Mouse (Mus musculus) adrenal gland (tissue): ENCODE data around the gene Rgs6.

ENCODE experiments used
- intact Hi-C: fragments of 180-260 bp; cut with DNase I; formaldehyde crosslinking; loops from one replicate; pipeline ENCODE4 v1.15.1; 2025

Gene Rgs6

GRCm38 (mm10) chr12:82848304-82848872 is 260.3 kb downstream of the Rgs6 start:
- intact Hi-C loops, result no loop called here

- intact Hi-C loops, result no loop called here
These were observed 266.8 kb downstream of the Rgs6 start for GRCm38 (mm10) chr12:82854902-82855301.

- intact Hi-C loops, result no loop called here
These were observed 267.4 kb downstream of the Rgs6 start for GRCm38 (mm10) chr12:82855333-82856107.

DNA sequence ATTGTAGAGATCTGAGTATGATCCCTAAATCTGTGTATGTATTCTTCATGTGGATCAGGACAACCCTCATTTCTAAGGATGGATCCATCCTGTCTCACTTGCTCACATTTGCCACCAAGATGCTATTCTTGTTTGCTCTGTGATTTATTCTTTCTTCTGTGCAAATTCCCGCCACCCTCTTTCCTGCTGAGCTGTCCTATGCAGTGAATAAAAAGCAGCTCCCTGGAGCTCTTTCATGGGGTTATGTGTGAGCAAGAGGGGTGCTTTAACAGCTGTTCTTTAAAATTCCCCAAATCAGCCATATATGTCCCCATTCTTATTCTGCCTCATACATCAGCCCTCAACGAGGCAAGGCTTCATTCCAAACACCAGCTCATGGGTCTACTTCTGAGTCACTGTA is 277.6 kb downstream of the Rgs6 start:
- intact Hi-C loops, result no loop called here

DNA sequence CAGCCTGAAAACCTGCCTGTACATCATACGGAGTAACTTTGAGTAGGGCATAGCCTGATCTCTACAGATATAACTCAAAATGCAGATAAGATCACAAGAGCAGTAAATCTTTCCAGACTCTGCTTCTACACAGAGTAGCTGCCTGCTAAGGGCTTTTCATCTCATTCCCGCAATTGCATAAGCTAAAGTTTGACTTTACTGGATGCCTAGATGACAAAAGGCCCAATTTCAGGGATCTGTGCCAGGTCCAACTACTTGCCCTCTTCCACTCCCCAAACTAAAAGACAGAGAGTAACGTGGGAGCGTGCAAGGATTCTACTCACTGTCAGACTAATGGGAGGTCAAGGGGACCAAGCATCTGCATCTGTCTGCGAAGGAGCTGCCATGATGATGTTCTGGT is 292.6 kb downstream of the Rgs6 start:
- intact Hi-C loops, result no loop called here

GRCm38 (mm10) chr12:82883079-82883478 is 295.0 kb downstream of the Rgs6 start:
- intact Hi-C loops, result no loop called here

DNA sequence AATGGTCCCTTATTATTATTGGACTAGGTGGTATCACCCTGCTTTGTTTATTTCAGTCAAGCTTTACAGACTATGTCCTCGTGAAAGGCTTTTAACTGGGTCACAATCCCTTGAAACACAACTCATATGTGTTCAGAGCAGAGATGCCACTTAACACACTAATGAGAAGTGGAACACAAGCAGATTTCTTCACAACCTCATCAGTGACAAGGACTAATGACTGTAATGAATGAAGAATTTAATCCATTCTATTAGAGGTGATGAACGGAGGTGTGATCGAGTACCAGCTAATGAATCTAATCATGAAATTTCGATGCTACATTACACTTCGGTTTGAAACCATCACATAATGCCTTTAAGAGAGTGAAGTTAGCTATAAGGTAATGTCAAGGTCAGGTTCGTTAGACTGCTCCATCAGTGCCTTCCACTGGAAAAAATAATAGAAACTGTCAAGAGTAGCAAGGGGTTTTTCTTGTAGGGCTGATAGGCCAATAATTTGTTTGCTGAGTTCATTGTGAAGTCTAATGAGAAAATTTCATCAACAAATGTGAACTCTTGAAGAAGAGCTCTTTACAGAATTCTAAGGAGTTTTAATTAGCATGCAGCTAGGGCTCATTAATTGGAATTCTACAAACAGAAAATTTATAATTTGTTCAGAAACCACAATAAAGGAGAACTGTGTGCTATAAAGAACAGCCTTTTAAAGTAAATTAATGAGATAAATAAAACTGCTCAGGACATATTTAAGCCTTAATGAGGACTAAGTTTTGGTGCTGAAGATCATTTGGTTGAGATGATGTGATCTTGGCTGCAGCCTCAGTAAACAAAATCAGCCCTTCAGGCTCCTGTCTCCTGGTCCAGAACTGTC is 307.1 kb downstream of the Rgs6 start:
- intact Hi-C loops, result no loop called here

- intact Hi-C loops, result no loop called here
These were observed 317.7 kb downstream of the Rgs6 start for GRCm38 (mm10) chr12:82905773-82906172.

DNA sequence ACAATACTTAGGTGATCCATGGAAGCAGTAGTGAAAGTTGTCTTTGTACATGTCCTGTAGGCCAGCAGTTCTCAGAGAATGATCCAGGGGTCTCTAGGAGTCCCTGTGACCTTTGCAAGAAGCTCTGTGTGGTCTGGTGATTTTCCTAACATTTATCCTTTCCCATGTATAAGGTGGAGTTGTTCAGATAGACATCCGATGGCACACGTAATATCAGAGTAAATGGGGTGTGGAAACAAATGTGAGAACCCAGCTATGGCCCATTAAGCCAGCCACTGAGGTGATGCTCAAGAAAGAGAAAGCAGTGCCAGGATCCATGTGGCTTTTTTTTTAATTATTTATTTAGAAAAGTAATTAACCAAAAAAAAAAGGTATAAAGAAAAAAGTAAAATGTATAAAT is 322.8 kb downstream of the Rgs6 start:
- intact Hi-C loops, result no loop called here

- intact Hi-C loops, result no loop called here
These were observed 326.0 kb downstream of the Rgs6 start for GRCm38 (mm10) chr12:82914127-82914526.

DNA sequence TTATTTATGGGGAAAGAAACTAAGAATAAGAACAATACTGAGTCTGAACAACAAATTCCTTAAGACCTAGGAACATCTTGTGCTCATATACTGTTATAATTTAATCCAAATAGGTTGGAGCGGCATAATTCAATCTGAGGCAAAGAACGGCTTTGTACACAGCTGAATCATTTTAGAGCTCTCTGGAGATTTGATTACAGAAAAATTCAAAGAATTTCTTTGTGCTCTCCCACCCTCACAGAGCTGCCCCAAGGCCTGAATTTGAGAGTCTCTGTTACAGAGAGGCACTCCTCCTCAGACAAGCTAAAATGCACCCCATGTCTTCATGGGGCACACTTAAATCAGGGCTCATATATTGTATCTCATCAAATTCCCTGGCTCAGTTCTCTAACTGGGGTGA is 332.1 kb downstream of the Rgs6 start:
- intact Hi-C loops, result no loop called here

GRCm38 (mm10) chr12:82921287-82922015 is 333.4 kb downstream of the Rgs6 start:
- intact Hi-C loops, result no loop called here

- intact Hi-C loops, result no loop called here
These were observed 334.9 kb downstream of the Rgs6 start for GRCm38 (mm10) chr12:82922856-82923506.

GRCm38 (mm10) chr12:82932706-82933461 is 344.8 kb downstream of the Rgs6 start:
- intact Hi-C loops, result no loop called here

DNA sequence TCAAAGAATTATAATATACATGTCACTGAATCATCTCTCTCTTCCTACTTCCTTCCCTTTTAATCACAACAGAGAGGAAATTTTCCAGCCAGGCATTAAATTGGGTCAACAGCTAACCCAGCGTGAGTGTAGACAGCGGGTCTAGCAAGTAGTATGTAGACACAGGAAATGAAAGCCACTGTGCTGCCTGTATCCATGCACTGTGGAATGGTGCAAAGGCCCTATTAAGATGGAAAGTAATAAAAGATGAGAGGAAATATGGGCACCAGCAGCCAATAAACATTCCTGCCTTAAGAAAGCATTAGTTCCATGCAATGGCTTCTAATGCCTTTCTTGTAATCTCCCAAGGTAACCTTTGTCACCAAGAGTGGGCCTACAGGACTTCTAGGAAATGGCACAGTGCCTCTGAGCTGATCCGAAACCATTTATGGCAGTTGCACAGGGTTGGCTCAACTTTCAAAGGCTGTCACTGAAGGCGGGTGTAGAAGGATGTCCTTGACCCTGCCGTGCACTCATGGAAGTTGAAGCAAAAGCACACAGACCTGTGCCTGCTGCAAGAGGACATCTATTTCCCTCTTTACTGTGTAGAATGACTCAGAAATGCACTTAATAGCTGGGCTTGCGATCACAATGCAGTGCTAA is 347.1 kb downstream of the Rgs6 start:
- intact Hi-C loops, result no loop called here

DNA sequence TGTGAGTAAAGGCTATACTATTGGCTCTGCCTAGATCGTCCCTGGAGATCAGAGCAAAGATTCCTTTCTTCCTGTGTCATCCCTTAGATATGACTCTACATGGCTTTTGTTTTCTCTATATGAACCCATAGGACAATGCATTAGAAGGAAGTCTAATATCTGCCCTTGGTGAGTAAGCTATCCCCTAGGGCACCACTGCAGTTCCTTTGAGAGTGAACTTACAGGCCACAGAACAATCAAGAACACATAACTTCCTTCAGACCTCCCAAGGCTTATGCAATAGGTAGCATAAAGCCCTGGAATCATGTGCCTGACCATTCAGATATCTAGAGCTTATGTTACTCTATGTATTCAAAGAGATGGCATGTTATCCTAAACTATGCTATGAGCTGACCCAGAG is 347.7 kb downstream of the Rgs6 start:
- intact Hi-C loops, result no loop called here

- intact Hi-C loops, result loop anchor here (10.0 kb wide), 1 partner anchor 74 kb away; no protein-coding TSS in a partner anchor
These were observed 352.4 kb downstream of the Rgs6 start for GRCm38 (mm10) chr12:82940461-82940860.

- intact Hi-C loops, result loop anchor here (1.0 to 10.0 kb wide), 3 partner anchors 68 to 449 kb away; no protein-coding TSS in a partner anchor
These were observed 358.4 kb downstream of the Rgs6 start for GRCm38 (mm10) chr12:82946507-82946906.

- intact Hi-C loops, result no loop called here
These were observed 373.0 kb downstream of the Rgs6 start for GRCm38 (mm10) chr12:82961111-82961510.

DNA sequence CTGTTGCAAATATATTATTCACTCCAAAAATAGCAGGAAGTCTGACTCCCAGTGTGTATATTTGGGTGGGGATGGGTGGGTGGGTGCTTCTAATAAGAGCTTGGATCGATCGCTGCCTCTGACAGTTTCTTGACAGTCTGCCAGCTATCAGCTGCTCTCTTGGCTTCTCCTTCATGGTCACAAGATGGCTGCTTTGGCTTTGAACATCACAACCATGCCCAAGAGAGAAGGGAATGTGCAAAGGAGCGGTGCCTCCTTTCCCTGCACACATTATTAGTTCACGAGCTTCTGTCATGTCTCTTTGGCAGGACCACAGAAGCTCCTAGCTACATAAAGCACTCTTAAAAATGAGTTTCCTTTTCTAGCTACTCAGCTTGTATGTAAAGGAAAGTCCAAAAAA is 373.8 kb downstream of the Rgs6 start:
- intact Hi-C loops, result no loop called here
